Mouse (Mus musculus) heart, embryonic 11.5 days (tissue): ENCODE data around the gene Krt17. TPM values are rescaled to one million over a fixed set of nuclear protein-coding genes. Genes with fewer than 3 reads are reported as not detected.

Experiments used
- ATAC-seq: fragments of 200-750 bp; cut with Nextera tagmentation; replicated peaks from 2 replicates; pipeline ENCODE4 v1.8.0; 2017; ENCODE audit warnings: moderate library complexity; ENCODE audit not compliant: insufficient number of reproducible peaks, low FRiP score, low TSS enrichment
- H3K27ac ChIP-seq: fragments of 300-500 bp; sonication (generic); 2 replicates; pipeline ENCODE4 v1.5.1; 2014; ENCODE audit warnings: mild to moderate bottlenecking, low read depth, low read length
- H3K27me3 ChIP-seq: fragments of 300-500 bp; sonication (generic); 2 replicates; pipeline ENCODE4 v1.6.1; 2014; ENCODE audit warnings: mild to moderate bottlenecking, low read length, mixed read lengths; ENCODE audit not compliant: control insufficient read depth, insufficient read depth
- H3K36me3 ChIP-seq: fragments of 300-500 bp; sonication (generic); 2 replicates; pipeline ENCODE4 v1.6.1; 2014; ENCODE audit warnings: mild to moderate bottlenecking, low read length, moderate library complexity, mixed read lengths; ENCODE audit not compliant: control insufficient read depth, insufficient read depth
- H3K4me1 ChIP-seq: fragments of 300-500 bp; sonication (generic); 2 replicates; pipeline ENCODE4 v1.6.1; 2014; ENCODE audit warnings: low read length; ENCODE audit not compliant: control insufficient read depth, insufficient read depth
- H3K4me2 ChIP-seq: fragments of 300-500 bp; sonication (generic); 2 replicates; pipeline ENCODE4 v1.6.1; 2014; ENCODE audit warnings: mild to moderate bottlenecking, moderate library complexity
- H3K4me3 ChIP-seq: fragments of 300-500 bp; sonication (generic); 2 replicates; pipeline ENCODE4 v1.5.1; 2014; ENCODE audit warnings: low read depth, low read length
- H3K9ac ChIP-seq: fragments of 300-500 bp; sonication (generic); 2 replicates; pipeline ENCODE4 v1.6.1; 2014; ENCODE audit warnings: mild to moderate bottlenecking, low read depth, low read length, moderate library complexity
- H3K9me3 ChIP-seq: fragments of 300-500 bp; sonication (generic); replicated peaks from 2 replicates; pipeline ENCODE4 v1.6.1; 2016; ENCODE audit warnings: low read length; ENCODE audit not compliant: control insufficient read depth
- WGBS: fragments of 180-500 bp; shearing (Covaris S2); extraction: QIAGEN DNeasy Blood & Tissue Kit; methylation state at CpG from one replicate; pipeline ENCODE4 v1.1.7; 2014; ENCODE audit not compliant: insufficient replicate concordance; 5-methylcytosine and 5-hydroxymethylcytosine counted together
- polyA plus RNA-seq: library from polyadenylated mRNA; unstranded; fragments of >200 nt; fragmentation: Nextera tagmentation; extraction: Ambion mirVana; gene quantifications from 2 replicates; pipeline ENCODE4 v1.2.1, GENCODE M21; 2014

Gene Krt17
- polyA plus RNA-seq, 1 experiment from 2014 or later, result 0.82 TPM

DNA sequence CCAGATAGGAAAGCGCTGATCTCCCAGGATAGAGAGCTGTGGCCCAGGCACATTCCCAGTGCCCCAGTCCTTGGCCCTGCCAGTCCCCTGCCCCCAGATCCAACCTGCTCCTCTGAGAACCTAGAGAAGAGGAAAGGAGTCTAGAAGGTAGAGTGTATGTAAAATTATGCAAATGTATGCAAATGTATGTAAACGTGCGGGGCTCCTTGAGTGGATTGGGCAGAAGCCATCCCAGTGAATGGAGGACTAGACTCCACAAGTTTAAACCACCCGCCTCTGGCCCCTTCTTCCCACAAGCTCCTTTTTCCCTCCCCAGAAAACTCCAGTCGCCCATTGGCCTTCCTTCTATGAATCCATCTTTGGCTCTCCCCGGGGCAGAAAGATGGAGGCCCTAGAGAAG lies 32.1 kb upstream of the Krt17 start:
- no peaks in the 10 kb centered on the region for H3K9me3 ChIP-seq
- ATAC-seq, result no peak
- H3K4me2 ChIP-seq, result no peak overlapping the region
- no peak overlapping the region for H3K27ac ChIP-seq
- WGBS, result 68% methylated on average over 6 of the region's 6 CpGs
- H3K27me3 ChIP-seq, result peaks cover 3% of the 10 kb centered on the region
- no peaks in the 10 kb centered on the region for H3K36me3 ChIP-seq
- H3K9ac ChIP-seq, result no peak overlapping the region
- no peak overlapping the region for H3K4me3 ChIP-seq
- peaks cover 4% of the 10 kb centered on the region; the same call in 1 of the 2 replicates for H3K4me1 ChIP-seq

GRCm38 (mm10) chr11:100290235-100290634 lies 29.4 kb upstream of the Krt17 start:
- ATAC-seq, result no peak
- Histone ChIP-seq H3K9ac (no peak overlapping the region), H3K4me3 (no peak overlapping the region), H3K36me3 (no peaks in the 10 kb centered on the region), H3K4me1 (peaks cover 4% of the 10 kb centered on the region; the same call in 1 of the 2 replicates), H3K9me3 (no peaks in the 10 kb centered on the region), H3K27me3 (no peaks in the 10 kb centered on the region), H3K4me2 (no peak overlapping the region), H3K27ac (no peak overlapping the region)
- WGBS, result 40% methylated on average over 5 of the region's 5 CpGs

- Histone ChIP-seq H3K36me3 (no peaks in the 10 kb centered on the region), H3K9ac (no peak overlapping the region), H3K4me1 (peaks cover 4% of the 10 kb centered on the region; the same call in 1 of the 2 replicates), H3K27me3 (no peaks in the 10 kb centered on the region), H3K9me3 (no peaks in the 10 kb centered on the region), H3K4me3 (no peak overlapping the region), H3K27ac (no peak overlapping the region), H3K4me2 (no peak overlapping the region)
- 76% methylated on average over 6 of the region's 6 CpGs for WGBS
- no peak for ATAC-seq
These were observed 28.1 kb upstream of the Krt17 start for GRCm38 (mm10) chr11:100288942-100289341.

DNA sequence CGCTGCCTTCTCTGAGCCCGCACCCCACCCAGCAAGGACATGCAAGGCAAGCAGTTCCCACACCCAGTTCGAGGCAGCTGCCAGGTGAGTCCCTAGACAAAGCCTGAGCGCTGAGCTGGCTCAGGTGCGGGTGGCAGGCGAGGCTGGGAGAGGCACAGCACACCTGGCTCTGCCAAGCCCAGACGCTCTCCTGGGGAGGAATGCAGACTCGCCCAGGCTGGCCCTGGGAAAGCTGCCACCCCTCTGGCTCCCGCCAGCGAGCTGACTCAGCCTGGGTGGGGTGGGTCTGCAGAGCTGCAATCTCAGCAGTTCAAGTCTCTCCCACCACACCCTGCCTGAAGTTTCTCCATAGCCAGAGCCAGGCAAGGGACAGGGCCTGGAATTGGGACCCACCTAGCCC lies 26.2 kb upstream of the Krt17 start:
- Histone ChIP-seq H3K4me2 (no peak overlapping the region), H3K9ac (no peak overlapping the region), H3K27me3 (no peaks in the 10 kb centered on the region), H3K36me3 (no peaks in the 10 kb centered on the region), H3K9me3 (no peaks in the 10 kb centered on the region), H3K4me1 (peaks cover 4% of the 10 kb centered on the region; the same call in 1 of the 2 replicates), H3K27ac (no peak overlapping the region), H3K4me3 (no peak overlapping the region)
- no peak for ATAC-seq
- WGBS, result 41% methylated on average over 10 of the region's 10 CpGs

GRCm38 (mm10) chr11:100284988-100285387 lies 24.2 kb upstream of the Krt17 start:
- H3K27me3 ChIP-seq, result no peaks in the 10 kb centered on the region
- 78% methylated on average over 4 of the region's 4 CpGs for WGBS
- no peaks in the 10 kb centered on the region for H3K4me1 ChIP-seq
- no peak overlapping the region for H3K27ac ChIP-seq
- H3K9me3 ChIP-seq, result no peaks in the 10 kb centered on the region
- no peak overlapping the region for H3K4me2 ChIP-seq
- ATAC-seq, result no peak
- no peaks in the 10 kb centered on the region for H3K36me3 ChIP-seq
- H3K9ac ChIP-seq, result no peak overlapping the region
- no peak overlapping the region for H3K4me3 ChIP-seq

- Histone ChIP-seq H3K9ac (no peak overlapping the region), H3K4me1 (no peaks in the 10 kb centered on the region), H3K36me3 (no peaks in the 10 kb centered on the region), H3K4me3 (no peak overlapping the region), H3K9me3 (no peaks in the 10 kb centered on the region), H3K4me2 (no peak overlapping the region), H3K27ac (no peak overlapping the region), H3K27me3 (peaks cover 2% of the 10 kb centered on the region; the same call in 1 of the 2 replicates)
- ATAC-seq, result no peak
- 18% methylated on average over 10 of the region's 10 CpGs for WGBS
These were observed 21.7 kb upstream of the Krt17 start for GRCm38 (mm10) chr11:100282549-100282948.

DNA sequence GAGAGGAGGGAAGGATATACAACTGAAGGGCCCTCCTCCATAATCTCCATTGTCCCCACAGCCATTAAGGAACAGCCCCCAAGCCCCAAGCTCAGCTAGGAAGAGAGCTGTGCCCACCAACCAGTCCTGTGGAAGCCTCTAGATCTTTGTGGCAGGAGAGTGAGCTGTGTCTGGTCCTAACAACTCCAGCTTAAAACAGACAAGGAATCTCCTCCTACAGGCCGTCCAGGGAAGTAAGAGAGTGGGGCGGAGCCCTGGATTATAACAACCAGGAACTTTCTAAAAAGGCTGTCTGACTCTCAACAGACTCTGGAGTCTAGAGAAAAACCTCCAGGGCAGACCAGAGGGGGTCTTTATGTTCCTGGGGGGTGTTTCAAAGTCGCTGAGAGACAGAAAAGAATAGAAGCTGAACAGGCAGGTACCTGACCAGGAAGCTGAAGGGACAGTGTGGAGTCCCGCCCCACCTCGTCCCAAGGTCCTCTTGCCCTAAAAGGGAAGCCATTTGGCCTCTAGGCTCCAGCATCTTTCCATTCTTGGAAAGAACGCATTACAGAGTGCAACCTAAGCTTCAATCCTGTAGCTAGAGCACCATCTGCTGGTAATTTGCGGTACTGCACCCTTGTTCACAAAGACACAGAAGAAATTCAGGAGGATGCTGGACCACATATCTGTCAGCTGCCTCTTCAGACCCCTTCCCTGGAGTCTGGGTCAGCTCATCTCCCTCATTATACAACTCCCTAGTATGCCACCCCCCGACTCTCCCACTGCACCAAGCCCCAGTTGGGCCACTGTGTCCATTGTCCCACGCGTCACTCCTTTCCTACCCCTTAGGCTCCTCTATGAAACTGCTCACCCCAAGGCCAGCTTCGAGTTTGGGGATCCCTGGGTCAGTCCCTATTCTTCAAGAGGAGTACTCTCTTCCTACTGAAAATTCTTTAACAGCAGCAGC lies 21.0 kb upstream of the Krt17 start:
- H3K4me2 ChIP-seq, result no peak overlapping the region
- H3K9ac ChIP-seq, result no peak overlapping the region
- no peak for ATAC-seq
- no peaks in the 10 kb centered on the region for H3K9me3 ChIP-seq
- H3K36me3 ChIP-seq, result no peaks in the 10 kb centered on the region
- H3K27me3 ChIP-seq, result peaks cover 2% of the 10 kb centered on the region; the same call in 1 of the 2 replicates
- no peaks in the 10 kb centered on the region for H3K4me1 ChIP-seq
- no peak overlapping the region for H3K27ac ChIP-seq
- 21% methylated on average over 11 of the region's 11 CpGs for WGBS
- no peak overlapping the region for H3K4me3 ChIP-seq

DNA sequence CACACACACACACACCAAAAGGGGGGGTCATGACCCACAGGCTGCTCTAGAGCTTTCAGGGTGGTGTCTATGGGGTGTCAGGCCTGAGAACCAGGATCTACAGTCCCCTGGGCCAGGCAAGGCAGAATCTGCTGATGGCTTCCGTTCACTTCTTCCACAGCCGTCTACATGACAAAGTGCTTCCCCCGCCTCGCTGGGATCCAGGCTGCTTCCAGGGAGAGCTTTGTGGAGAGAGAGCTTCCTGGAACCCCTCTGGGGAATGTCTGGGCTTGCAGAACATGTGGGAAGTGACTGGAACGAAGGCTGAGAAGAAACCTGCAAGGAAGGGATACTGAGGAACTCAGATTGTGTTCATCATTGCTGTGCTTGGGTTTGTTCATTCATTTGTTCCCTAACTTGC lies 17.9 kb upstream of the Krt17 start:
- no peaks in the 10 kb centered on the region for H3K9me3 ChIP-seq
- 58% methylated on average over 5 of the region's 5 CpGs for WGBS
- H3K36me3 ChIP-seq, result no peaks in the 10 kb centered on the region
- H3K27ac ChIP-seq, result no peak overlapping the region
- H3K27me3 ChIP-seq, result peaks cover 2% of the 10 kb centered on the region; the same call in 1 of the 2 replicates
- no peak overlapping the region for H3K4me3 ChIP-seq
- H3K4me2 ChIP-seq, result no peak overlapping the region
- ATAC-seq, result no peak
- no peak overlapping the region for H3K9ac ChIP-seq
- 0 out of 2 replicates have a peak, but pooled peaks cover under 1% of the 10 kb centered on the region for H3K4me1 ChIP-seq
